In genomic region chr16:35922301-35922895, GRCm38 (mm10) we compare ENCODE assay signal across 19 mouse cellular contexts.
"Had no signal": no experiment of that assay in that cellular context is flagged by ENCODE, and none has a peak within 500 bp of the region (broad histone marks: within the 10 kb centered on the region; RNA-seq: fewer than 3 reads in every experiment).

No protein-coding gene starts in this region.

- H3K9me3 ChIP-seq: lung, embryonic 15.5 days; megakaryocyte, embryonic 14.5 days; midbrain, embryonic 13.5 days; midbrain, embryonic 15.5 days; neural tube, embryonic 12.5 days had no signal

- H3K9ac ChIP-seq: lung, embryonic 15.5 days; midbrain, embryonic 13.5 days; midbrain, embryonic 15.5 days; neural tube, embryonic 12.5 days had no signal

- ATAC-seq: lung, postnatal 0 days; midbrain, embryonic 13.5 days; midbrain, embryonic 15.5 days had no signal

- H3K27me3 ChIP-seq: lung, embryonic 15.5 days; megakaryocyte, embryonic 14.5 days; midbrain, embryonic 13.5 days; midbrain, embryonic 15.5 days; neural tube, embryonic 12.5 days had no signal

- H3K4me3 ChIP-seq: lung, embryonic 15.5 days; megakaryocyte, embryonic 14.5 days; midbrain, embryonic 13.5 days; midbrain, embryonic 15.5 days; neural tube, embryonic 12.5 days had no signal

- H3K36me3 ChIP-seq: lung, embryonic 15.5 days; midbrain, embryonic 13.5 days; midbrain, embryonic 15.5 days; neural tube, embryonic 12.5 days had no signal

- H3K27ac ChIP-seq: lung, embryonic 15.5 days; macrophage; midbrain, embryonic 13.5 days; midbrain, embryonic 15.5 days; neural tube, embryonic 12.5 days had no signal

- DNase-seq: lung, adult 2 months; lung, postnatal 14 days; lung, postnatal 36 days; retina, postnatal 1 day; right cerebral cortex, adult 18-20 months; right cerebral cortex, postnatal 25 days; right cerebral cortex, postnatal 4 days; spleen, adult 18-20 months; thymus, adult 18-20 months; thymus, postnatal 14 days; thymus, postnatal 36 days had no signal

- H3K4me2 ChIP-seq: lung, embryonic 15.5 days; midbrain, embryonic 11.5 days; midbrain, embryonic 13.5 days; midbrain, embryonic 15.5 days; neural tube, embryonic 12.5 days had no signal

- H3K4me1 ChIP-seq: lung, embryonic 15.5 days; midbrain, embryonic 13.5 days; midbrain, embryonic 15.5 days; neural tube, embryonic 12.5 days had no signal
